Mouse (Mus musculus) erythroblast, embryonic 14.5 days (primary cell): ENCODE results near the gene Fam89a. TPM values are rescaled to one million over a fixed set of nuclear protein-coding genes. Genes with fewer than 3 reads are reported as not detected.
A peak's percentile ranks its signal among the peaks of the same experiment; 100 is the strongest.

ENCODE experiments used
- H3K27me3 ChIP-seq: 2 replicates; pipeline ENCODE4 v1.6.1; 2012; ENCODE audit warnings: inconsistent platforms; ENCODE audit not compliant: control insufficient read depth
- H3K36me3 ChIP-seq: 2 replicates; pipeline ENCODE4 v1.6.1; 2012; ENCODE audit warnings: mild to moderate bottlenecking, inconsistent platforms; ENCODE audit not compliant: control insufficient read depth
- H3K4me1 ChIP-seq: 2 replicates; pipeline ENCODE4 v1.6.1; 2012; ENCODE audit warnings: inconsistent platforms; ENCODE audit not compliant: control insufficient read depth
- H3K4me3 ChIP-seq: replicated peaks from 2 replicates; pipeline ENCODE3; 2012; ENCODE audit warnings: moderate library complexity, mild to moderate bottlenecking, inconsistent platforms
- H3K9me3 ChIP-seq: 2 replicates; pipeline ENCODE4 v1.6.1; 2012; ENCODE audit warnings: low read length, inconsistent platforms, mixed read lengths; ENCODE audit not compliant: control insufficient read depth
- GATA1 ChIP-seq: IDR thresholded peaks from 2 replicates; pipeline ENCODE4 v1.6.1; 2012; ENCODE audit warnings: low read length, inconsistent platforms, mixed read lengths
- TAL1 ChIP-seq: IDR thresholded peaks from 3 replicates; pipeline ENCODE4 v1.6.1; 2012; ENCODE audit warnings: low read length, inconsistent platforms, mixed read lengths
- polyA plus RNA-seq: library from polyadenylated mRNA; stranded (reverse); fragments of >175 nt; gene quantifications from 2 replicates; pipeline ENCODE4 v1.2.3, GENCODE M21; 2012

Fam89a gene
- polyA plus RNA-seq, 1 experiment: not detected

GRCm38 (mm10) chr8:124756153-124756552 is 4.5 kb upstream of the Fam89a start:
- Histone ChIP-seq H3K4me1 (peaks cover 12% of the 10 kb centered on the region), H3K9me3 (no peaks in the 10 kb centered on the region), H3K36me3 (no peaks in the 10 kb centered on the region), H3K27me3 (peaks cover 31% of the 10 kb centered on the region), H3K4me3 (no peak overlapping the region)
- TF ChIP-seq GATA1 (no peak), TAL1 (no peak)

GRCm38 (mm10) chr8:124755481-124755880 is 3.8 kb upstream of the Fam89a start:
- no peak for TF ChIP-seq GATA1
- TF ChIP-seq TAL1: no peak
- H3K27me3 ChIP-seq: peaks cover 38% of the 10 kb centered on the region

GRCm38 (mm10) chr8:124754792-124755190 is 3.2 kb upstream of the Fam89a start:
- peaks cover 44% of the 10 kb centered on the region for H3K27me3 ChIP-seq
- no peak for TF ChIP-seq TAL1
- TF ChIP-seq GATA1: no peak

More at GRCm38 (mm10) chr8:124755481-124755880, 3.8 kb upstream of the Fam89a start:
- Histone ChIP-seq H3K4me3 (no peak overlapping the region), H3K36me3 (no peaks in the 10 kb centered on the region), H3K9me3 (no peaks in the 10 kb centered on the region), H3K4me1 (peaks cover 14% of the 10 kb centered on the region)

GRCm38 (mm10) chr8:124754101-124754791 is 2.6 kb upstream of the Fam89a start:
- no peaks in the 10 kb centered on the region for H3K36me3 ChIP-seq
- H3K4me3 ChIP-seq: no peak overlapping the region
- H3K27me3 ChIP-seq: peaks cover 50% of the 10 kb centered on the region
- H3K9me3 ChIP-seq: no peaks in the 10 kb centered on the region
- TF ChIP-seq GATA1 (no peak), TAL1 (no peak)
- H3K4me1 ChIP-seq: peaks cover 14% of the 10 kb centered on the region

More at GRCm38 (mm10) chr8:124754792-124755190, 3.2 kb upstream of the Fam89a start:
- Histone ChIP-seq H3K4me3 (no peak overlapping the region), H3K9me3 (no peaks in the 10 kb centered on the region), H3K4me1 (peaks cover 14% of the 10 kb centered on the region), H3K36me3 (no peaks in the 10 kb centered on the region)

- Histone ChIP-seq H3K4me3 (no peak overlapping the region), H3K36me3 (no peaks in the 10 kb centered on the region), H3K27me3 (peaks cover 60% of the 10 kb centered on the region), H3K9me3 (no peaks in the 10 kb centered on the region), H3K4me1 (peaks cover 14% of the 10 kb centered on the region)
- TF ChIP-seq GATA1: no peak
- no peak for TF ChIP-seq TAL1
These were observed 762 bp upstream of the Fam89a start for GRCm38 (mm10) chr8:124752325-124752862.

- no peak for TF ChIP-seq TAL1
- no peak for TF ChIP-seq GATA1
- peaks cover 14% of the 10 kb centered on the region for H3K4me1 ChIP-seq
- H3K27me3 ChIP-seq: peaks cover 60% of the 10 kb centered on the region
- H3K4me3 ChIP-seq: peak overlapping the region; percentile 49
- H3K36me3 ChIP-seq: no peaks in the 10 kb centered on the region
- no peaks in the 10 kb centered on the region for H3K9me3 ChIP-seq
These were observed 441 bp downstream of the Fam89a start for GRCm38 (mm10) chr8:124751191-124751590.

- H3K4me3 ChIP-seq: no peak overlapping the region
- H3K36me3 ChIP-seq: no peaks in the 10 kb centered on the region
- peaks cover 34% of the 10 kb centered on the region for H3K27me3 ChIP-seq
- peaks cover 7% of the 10 kb centered on the region for H3K4me1 ChIP-seq
- H3K9me3 ChIP-seq: no peaks in the 10 kb centered on the region
- TF ChIP-seq TAL1 (no peak), GATA1 (no peak)
These were observed 5.0 kb downstream of the Fam89a start for GRCm38 (mm10) chr8:124746661-124747060.

- no peak overlapping the region for H3K4me3 ChIP-seq
- no peak for TF ChIP-seq GATA1
- no peak for TF ChIP-seq TAL1
- H3K36me3 ChIP-seq: peaks cover 30% of the 10 kb centered on the region
- no peaks in the 10 kb centered on the region for H3K27me3 ChIP-seq
- H3K4me1 ChIP-seq: no peaks in the 10 kb centered on the region
- no peaks in the 10 kb centered on the region for H3K9me3 ChIP-seq
These were observed 12.4 kb downstream of the Fam89a start for GRCm38 (mm10) chr8:124739268-124739667.

- Histone ChIP-seq H3K36me3 (peaks cover 57% of the 10 kb centered on the region), H3K9me3 (no peaks in the 10 kb centered on the region), H3K4me1 (no peaks in the 10 kb centered on the region), H3K27me3 (no peaks in the 10 kb centered on the region), H3K4me3 (no peak overlapping the region)
- TF ChIP-seq GATA1 (no peak), TAL1 (no peak)
These were observed 16.2 kb downstream of the Fam89a start for GRCm38 (mm10) chr8:124735371-124735911.
